Mouse (Mus musculus) heart, postnatal 4 days (tissue): ENCODE measurements around the gene Hoxb4. TPM values are rescaled to one million over a fixed set of nuclear protein-coding genes. Genes with fewer than 3 reads are reported as not detected.

Experiments used
- DNase-seq: peaks from one replicate; pipeline ENCODE4 v3.0.0; 2021
- total RNA-seq, 2 experiments: library from RNA; stranded (reverse); gene quantifications; 2 replicates each; pipeline ENCODE4 v1.2.3; 2021

Hoxb4 gene
- total RNA-seq: 1 to 10 TPM in 1 of 2 experiments, under 1 TPM in 1; 0.74 to 1.0 TPM

- DNase-seq: no peak
Measured at GRCm38 (mm10) chr11:96317608-96318367, at the start of gene Hoxb4. TSS of gene Hoxb4 (plus strand) at chr11:96318267.

- no peak for DNase-seq
Measured at GRCm38 (mm10) chr11:96269869-96270268, 48.2 kb upstream of the Hoxb4 start.

GRCm38 (mm10) chr11:96270996-96271540 is 47.0 kb upstream of the Hoxb4 start, which contains the start of gene Hoxb9:
TSS of gene Hoxb9 (plus strand) at chr11:96271457.
- no peak for DNase-seq

GRCm38 (mm10) chr11:96271541-96272011 is 46.5 kb upstream of the Hoxb4 start:
- DNase-seq: no peak

- DNase-seq: no peak
Measured at GRCm38 (mm10) chr11:96272024-96272921, 45.8 kb upstream of the Hoxb4 start.

GRCm38 (mm10) chr11:96274428-96274827 is 43.6 kb upstream of the Hoxb4 start:
- DNase-seq: no peak

GRCm38 (mm10) chr11:96275896-96276295 is 42.2 kb upstream of the Hoxb4 start:
- no peak for DNase-seq

- no peak for DNase-seq
Measured at GRCm38 (mm10) chr11:96277151-96278044, 40.7 kb upstream of the Hoxb4 start.

GRCm38 (mm10) chr11:96278324-96278723 is 39.7 kb upstream of the Hoxb4 start:
- no peak for DNase-seq

- peak; percentile 90 for DNase-seq
Measured at GRCm38 (mm10) chr11:96278773-96279172, 39.3 kb upstream of the Hoxb4 start.

- DNase-seq: no peak
Measured at GRCm38 (mm10) chr11:96279421-96280233, 38.4 kb upstream of the Hoxb4 start.

- no peak for DNase-seq
Measured at GRCm38 (mm10) chr11:96280399-96281378, 37.4 kb upstream of the Hoxb4 start.

GRCm38 (mm10) chr11:96281396-96281795 is 36.7 kb upstream of the Hoxb4 start:
- DNase-seq: no peak

- no peak for DNase-seq
Measured at GRCm38 (mm10) chr11:96281855-96282570, 36.1 kb upstream of the Hoxb4 start, which contains the start of gene Hoxb8. TSS of gene Hoxb8 (plus strand) at chr11:96281905.

GRCm38 (mm10) chr11:96282795-96283430 is 35.2 kb upstream of the Hoxb4 start:
- DNase-seq: no peak

- peak; percentile 48 for DNase-seq
Measured at GRCm38 (mm10) chr11:96284041-96284749, 33.9 kb upstream of the Hoxb4 start.
